Mouse (Mus musculus) CH12.LX (cell line): Measurements from ENCODE around the gene Tekt5. TPM values are rescaled to one million over a fixed set of nuclear protein-coding genes. Genes with fewer than 3 reads are reported as not detected.

Experiments used
- DNase-seq: peaks from one replicate; pipeline ENCODE4 v3.0.0-alpha.2; 2013; ENCODE audit errors: extremely low read depth
- H3K27ac ChIP-seq: 2 replicates; pipeline ENCODE4 v1.5.1; 2012; ENCODE audit warnings: low read depth, mild to moderate bottlenecking, control low read depth, moderate library complexity; ENCODE audit not compliant: insufficient read depth
- H3K27me3 ChIP-seq: replicated peaks from 2 replicates; pipeline ENCODE3; 2012; ENCODE audit warnings: inconsistent platforms
- H3K36me3 ChIP-seq, 2 experiments: replicated peaks in 1 of 2; 2 replicates each; pipeline versions ENCODE3 to v1.6.1; 2012; ENCODE audit warnings: inconsistent platforms in 1 of 2, low read length in 1 of 2, mild to moderate bottlenecking in 1 of 2, mixed read lengths in 1 of 2, moderate library complexity in 1 of 2; ENCODE audit not compliant: control insufficient read depth in 1 of 2, insufficient read depth in 1 of 2
- H3K4me1 ChIP-seq, 2 experiments: 2 replicates each; pipeline ENCODE4 v1.6.1; 2012; ENCODE audit warnings: inconsistent platforms in 1 of 2, moderate library complexity in 1 of 2; ENCODE audit not compliant: insufficient read depth in 2 of 2, control insufficient read depth in 1 of 2
- H3K4me2 ChIP-seq: 2 replicates; pipeline ENCODE4 v1.6.1; 2012; ENCODE audit warnings: low read depth, mild to moderate bottlenecking, control low read depth; ENCODE audit not compliant: poor library complexity, insufficient read depth, severe bottlenecking
- H3K4me3 ChIP-seq, 3 experiments: fragments of 150-350 bp in 1 of 3; sonication (generic) in 1 of 3; replicated peaks in 1 of 3; 2 replicates each; pipeline versions ENCODE3 to v1.5.1; 2011 to 2012; ENCODE audit warnings: low read depth in 2 of 3, low read length in 2 of 3, mild to moderate bottlenecking in 2 of 3, moderate library complexity in 2 of 3, control low read depth in 1 of 3, improper control_type of control experiment in 1 of 3, inconsistent platforms in 1 of 3, mixed read lengths in 1 of 3; ENCODE audit not compliant: poor library complexity in 1 of 3
- H3K79me2 ChIP-seq: replicated peaks from 2 replicates; pipeline ENCODE4 v1.6.1; 2012; ENCODE audit warnings: mild to moderate bottlenecking, moderate library complexity; ENCODE audit not compliant: control insufficient read depth, poor library complexity, insufficient read depth, severe bottlenecking; ENCODE audit errors: extremely low read depth
- H3K9ac ChIP-seq: 2 replicates; pipeline ENCODE4 v1.6.1; 2012; ENCODE audit warnings: low read depth, mild to moderate bottlenecking, control low read depth, moderate library complexity; ENCODE audit not compliant: insufficient read depth
- H3K9me3 ChIP-seq: replicated peaks from 2 replicates; pipeline ENCODE3; 2012; ENCODE audit warnings: low read length, inconsistent platforms, mixed read lengths
- BHLHE40 ChIP-seq: IDR thresholded peaks from 2 replicates; pipeline ENCODE4 v1.6.1; 2011; ENCODE audit warnings: mild to moderate bottlenecking, low read depth, low read length, improper control_type of control experiment
- CHD1 ChIP-seq: IDR thresholded peaks from 2 replicates; pipeline ENCODE4 v1.6.1; 2012; ENCODE audit warnings: low read depth, low read length, improper control_type of control experiment, inconsistent platforms
- CHD2 ChIP-seq: IDR thresholded peaks from 2 replicates; pipeline ENCODE4 v1.6.1; 2011; ENCODE audit warnings: low read length, improper control_type of control experiment
- CTCF ChIP-seq, 2 experiments: IDR thresholded peaks in 1 of 2; conservative IDR thresholded peaks in 1 of 2; 2 replicates each; pipeline ENCODE4 v1.5.1; 2011 to 2012; ENCODE audit warnings: low read depth in 2 of 2, low read length in 2 of 2, improper control_type of control experiment in 1 of 2, inconsistent platforms in 1 of 2, mild to moderate bottlenecking in 1 of 2, moderate library complexity in 1 of 2
- E2F4 ChIP-seq: IDR thresholded peaks from 2 replicates; pipeline ENCODE4 v1.6.1; 2011; ENCODE audit warnings: low read depth, low read length, improper control_type of control experiment; ENCODE audit not compliant: insufficient replicate concordance
- EP300 ChIP-seq: IDR thresholded peaks from 2 replicates; pipeline ENCODE4 v1.6.1; 2011; ENCODE audit warnings: low read length, improper control_type of control experiment
- ETS1 ChIP-seq: conservative IDR thresholded peaks from 2 replicates; pipeline ENCODE4 v1.6.1; 2012; ENCODE audit warnings: low read depth, mild to moderate bottlenecking, inconsistent platforms, low read length, improper control_type of control experiment, moderate library complexity
- GABPA ChIP-seq: IDR thresholded peaks from 2 replicates; pipeline ENCODE4 v1.6.1; 2012; ENCODE audit warnings: low read depth, low read length, improper control_type of control experiment, inconsistent platforms; ENCODE audit not compliant: insufficient replicate concordance
- JUN ChIP-seq: IDR thresholded peaks from 2 replicates; pipeline ENCODE4 v1.6.1; 2011; ENCODE audit warnings: low read depth, mild to moderate bottlenecking, low read length, improper control_type of control experiment, moderate library complexity; ENCODE audit not compliant: insufficient read depth
- JUND ChIP-seq: conservative IDR thresholded peaks from 2 replicates; pipeline ENCODE4 v1.6.1; 2011; ENCODE audit warnings: low read depth, low read length, improper control_type of control experiment
- KAT2A ChIP-seq: IDR thresholded peaks from 2 replicates; pipeline ENCODE4 v1.6.1; 2012; ENCODE audit warnings: low read length, improper control_type of control experiment, inconsistent platforms; ENCODE audit not compliant: insufficient replicate concordance
- MAFK ChIP-seq: IDR thresholded peaks from 2 replicates; pipeline ENCODE4 v1.6.1; 2011; ENCODE audit warnings: low read length, improper control_type of control experiment; ENCODE audit not compliant: insufficient replicate concordance
- MXI1 ChIP-seq: IDR thresholded peaks from 2 replicates; pipeline ENCODE4 v1.6.1; 2011; ENCODE audit warnings: mild to moderate bottlenecking, low read depth, low read length, improper control_type of control experiment
- MYC ChIP-seq: IDR thresholded peaks from 2 replicates; pipeline ENCODE4 v1.6.1; 2011; ENCODE audit warnings: low read depth, mild to moderate bottlenecking, improper control_type of control experiment, low read length
- NELFE ChIP-seq: IDR thresholded peaks from 2 replicates; pipeline ENCODE4 v1.6.1; 2011; ENCODE audit warnings: low read depth, low read length, improper control_type of control experiment
- NRF1 ChIP-seq: IDR thresholded peaks from 2 replicates; pipeline ENCODE4 v1.6.1; 2014; ENCODE audit warnings: low read depth, mild to moderate bottlenecking, inconsistent platforms, low read length, improper control_type of control experiment, moderate library complexity
- PAX5 ChIP-seq: IDR thresholded peaks from 2 replicates; pipeline ENCODE4 v1.6.1; 2012; ENCODE audit warnings: low read length, inconsistent platforms, mixed read lengths
- POLR2A ChIP-seq: IDR thresholded peaks from 2 replicates; pipeline ENCODE4 v1.6.1; 2011; ENCODE audit warnings: low read depth, mild to moderate bottlenecking, improper control_type of control experiment, low read length
- POLR2AphosphoS2 ChIP-seq: IDR thresholded peaks from 2 replicates; pipeline ENCODE4 v1.6.1; 2011; ENCODE audit warnings: low read depth, low read length, improper control_type of control experiment
- RAD21 ChIP-seq: IDR thresholded peaks from 2 replicates; pipeline ENCODE4 v1.6.1; 2011; ENCODE audit warnings: low read depth, mild to moderate bottlenecking, low read length, improper control_type of control experiment, moderate library complexity
- RCOR1 ChIP-seq: conservative IDR thresholded peaks from 2 replicates; pipeline ENCODE4 v1.6.1; 2012; ENCODE audit warnings: low read depth, mild to moderate bottlenecking, inconsistent platforms, low read length, improper control_type of control experiment
- SIN3A ChIP-seq: IDR thresholded peaks from 2 replicates; pipeline ENCODE4 v1.6.1; 2012; ENCODE audit warnings: low read length, improper control_type of control experiment, inconsistent platforms
- SMC3 ChIP-seq: IDR thresholded peaks from 2 replicates; pipeline ENCODE4 v1.6.1; 2011; ENCODE audit warnings: low read depth, low read length, improper control_type of control experiment
- TBP ChIP-seq: conservative IDR thresholded peaks from 2 replicates; pipeline ENCODE4 v1.6.1; 2011; ENCODE audit warnings: low read depth, low read length, improper control_type of control experiment
- TCF12 ChIP-seq: IDR thresholded peaks from 2 replicates; pipeline ENCODE4 v1.6.1; 2014; ENCODE audit warnings: low read depth, mild to moderate bottlenecking, inconsistent platforms, low read length, improper control_type of control experiment
- UBTF ChIP-seq: IDR thresholded peaks from 2 replicates; pipeline ENCODE4 v1.6.1; 2012; ENCODE audit warnings: low read depth, mild to moderate bottlenecking, inconsistent platforms, low read length, improper control_type of control experiment, moderate library complexity
- USF1 ChIP-seq: IDR thresholded peaks from 2 replicates; pipeline ENCODE4 v1.6.1; 2014; ENCODE audit warnings: low read depth, mild to moderate bottlenecking, inconsistent platforms, low read length, improper control_type of control experiment
- USF2 ChIP-seq: conservative IDR thresholded peaks from 2 replicates; pipeline ENCODE4 v1.6.1; 2011; ENCODE audit warnings: low read depth, low read length, improper control_type of control experiment
- ZC3H11A ChIP-seq: IDR thresholded peaks from 2 replicates; pipeline ENCODE4 v1.6.1; 2012; ENCODE audit warnings: low read depth, mild to moderate bottlenecking, inconsistent platforms, low read length, improper control_type of control experiment
- ZKSCAN1 ChIP-seq: IDR thresholded peaks from 2 replicates; pipeline ENCODE4 v1.6.1; 2012; ENCODE audit warnings: low read depth, inconsistent platforms, low read length, improper control_type of control experiment, borderline replicate concordance
- ZMIZ1 ChIP-seq: IDR thresholded peaks from 2 replicates; pipeline ENCODE4 v1.6.1; 2012; ENCODE audit warnings: low read depth, mild to moderate bottlenecking, inconsistent platforms, low read length, improper control_type of control experiment
- ZNF384 ChIP-seq: IDR thresholded peaks from 2 replicates; pipeline ENCODE4 v1.6.1; 2012; ENCODE audit warnings: low read depth, low read length, improper control_type of control experiment, inconsistent platforms
- dilution Hi-C: fragments of 300-500 bp; cut with MboI; formaldehyde crosslinking; loops from 2 replicates; pipeline ENCODE4 v1.14.3; 2020; ENCODE audit warnings: low sequenced_read_pairs; ENCODE audit not compliant: extremely low pct_unique_long_range_greater_than_20kb, extremely low pct_ligation_motif_present
- in situ Hi-C: fragments of 300-500 bp; cut with MboI; formaldehyde crosslinking; loops from 3 replicates; pipeline ENCODE4 v1.14.3; 2019; ENCODE audit warnings: low sequenced_read_pairs, low pct_ligation_motif_present, low pct_unique_long_range_greater_than_20kb, mixed read lengths
- polyA plus RNA-seq: library from polyadenylated mRNA; unstranded; fragments of >175 nt; gene quantifications from 2 replicates; pipeline ENCODE4 v1.2.1, GENCODE M21; 2012; ENCODE audit warnings: low read depth; ENCODE audit not compliant: insufficient read length
- total RNA-seq, 2 experiments: library from RNA; depleted of rRNA; stranded (reverse); fragments of 300-350 nt in 1 of 2; fragments of >200 nt in 1 of 2; gene quantifications; 2 replicates each; pipeline ENCODE4 v1.2.3; 2012 to 2014

Tekt5 gene
- total and polyA plus RNA-seq, 3 experiments, result 0.17 TPM; not detected in 2

GRCm38 (mm10) chr16:10411764-10412746 is 16.8 kb upstream of the Tekt5 start, which contains the start of gene Nubp1 (continued):
- TF ChIP-seq JUN (no peak), SMC3 (no peak; the same call in 1 of the 2 replicates), UBTF (no peak; the same call in 1 of the 2 replicates), PAX5 (no peak), CHD2 (peak; percentile 56), CTCF (conservative IDR thresholded peaks at IDR 0.05 in 1 of 2, IDR thresholded peaks at IDR 0.05 in 1 of 2; ENCODE audit: low read depth in 2 of 2, low read length in 2 of 2) (no peak), KAT2A (peak; percentile 33; the same call in 1 of the 2 replicates), USF2 (no peak), ETS1 (0 out of 2 replicates have a peak, but pooled peaks have one; percentile 35), POLR2A (peak; percentile 98), MAFK (no peak), BHLHE40 (no peak; the same call in 1 of the 2 replicates), NRF1 (peak; percentile 88), MXI1 (no peak; the same call in 1 of the 2 replicates), JUND (no peak), E2F4 (peak; percentile 86; the same call in 1 of the 2 replicates), NELFE (peak; percentile 96), GABPA (no peak; the same call in 1 of the 2 replicates), ZC3H11A (no peak)

GRCm38 (mm10) chr16:10399160-10399559 is 3.9 kb upstream of the Tekt5 start:
- H3K27ac ChIP-seq, result no peak overlapping the region
- no peak overlapping the region for H3K9ac ChIP-seq
- DNase-seq, result peak; percentile 86
- H3K4me1 ChIP-seq, result peaks cover 0 to 19% of the 10 kb centered on the region in 2 experiments; a peak in 3 of 4 replicates
- H3K36me3 ChIP-seq, result no peaks in the 10 kb centered on the region
- H3K79me2 ChIP-seq, result no peaks in the 10 kb centered on the region
- H3K9me3 ChIP-seq, result no peaks in the 10 kb centered on the region
- no peak overlapping the region for H3K4me3 ChIP-seq
- no peaks in the 10 kb centered on the region for H3K27me3 ChIP-seq
- in situ Hi-C loops (loop anchor here (5.0 to 25.0 kb wide), 2 partner anchors 122 to 312 kb away; no protein-coding TSS in a partner anchor), dilution Hi-C loops (no loop called here)
- H3K4me2 ChIP-seq, result no peak overlapping the region
- TF ChIP-seq SIN3A (no peak; the same call in 1 of the 2 replicates), POLR2A (no peak), MYC (peak; percentile 66; the same call in 1 of the 2 replicates), ZNF384 (0 out of 2 replicates have a peak, but pooled peaks have one; percentile 4), TBP (no peak), ETS1 (no peak), UBTF (no peak), TCF12 (0 out of 2 replicates have a peak, but pooled peaks have one; percentile 26), JUND (no peak), RCOR1 (no peak), ZKSCAN1 (no peak), POLR2AphosphoS2 (no peak), USF1 (no peak), PAX5 (no peak), NRF1 (no peak), MAFK (no peak), CHD2 (no peak), RAD21 (peak; percentile 90), JUN (no peak), ZMIZ1 (no peak), CTCF (conservative IDR thresholded peaks at IDR 0.05 in 1 of 2, IDR thresholded peaks at IDR 0.05 in 1 of 2; ENCODE audit: low read depth in 2 of 2, low read length in 2 of 2) (peak; percentile 96 to 98), CHD1 (no peak), EP300 (no peak), ZC3H11A (peak; percentile 70), BHLHE40 (no peak)
